Mouse (Mus musculus) gastrocnemius, postnatal 10 days (tissue): ENCODE results near the gene Dpysl5. TPM values are rescaled to one million over a fixed set of nuclear protein-coding genes. Genes with fewer than 3 reads are reported as not detected.
A peak's percentile ranks its signal among the peaks of the same experiment; 100 is the strongest.

Experiments used
- DNase-seq: peaks from one replicate; pipeline ENCODE4 v3.0.0; 2021; ENCODE audit warnings: mixed read lengths
- total RNA-seq, 2 experiments: library from RNA; stranded (reverse); gene quantifications; 2 replicates each; pipeline ENCODE4 v1.2.3; 2021

Dpysl5 gene
- total RNA-seq, 2 experiments from 2014 or later, result 2.7 to 3.2 TPM

GRCm38 (mm10) chr5:30709744-30710383 lies 1.5 kb upstream of the Dpysl5 start:
- DNase-seq, result peak; percentile 69

- no peak for DNase-seq
Observed at GRCm38 (mm10) chr5:30710486-30710885, 878 bp upstream of the Dpysl5 start.

- DNase-seq, result no peak
Observed at GRCm38 (mm10) chr5:30712002-30712390, 632 bp downstream of the Dpysl5 start.

GRCm38 (mm10) chr5:30712441-30713298 lies 1.3 kb downstream of the Dpysl5 start:
- peak; percentile 16 for DNase-seq

- DNase-seq, result no peak
Observed at GRCm38 (mm10) chr5:30713299-30713675, 1.9 kb downstream of the Dpysl5 start.

- DNase-seq, result no peak
Observed at GRCm38 (mm10) chr5:30713691-30714090, 2.3 kb downstream of the Dpysl5 start.

GRCm38 (mm10) chr5:30716311-30716710 lies 4.9 kb downstream of the Dpysl5 start:
- no peak for DNase-seq

GRCm38 (mm10) chr5:30717506-30717905 lies 6.1 kb downstream of the Dpysl5 start:
- no peak for DNase-seq

GRCm38 (mm10) chr5:30717991-30718703 lies 6.8 kb downstream of the Dpysl5 start:
- no peak for DNase-seq

- no peak for DNase-seq
Observed at GRCm38 (mm10) chr5:30721935-30722334, 10.6 kb downstream of the Dpysl5 start.

- no peak for DNase-seq
Observed at GRCm38 (mm10) chr5:30726151-30726693, 14.9 kb downstream of the Dpysl5 start.

- no peak for DNase-seq
Observed at GRCm38 (mm10) chr5:30732511-30732910, 21.1 kb downstream of the Dpysl5 start.

GRCm38 (mm10) chr5:30734666-30735065 lies 23.3 kb downstream of the Dpysl5 start:
- no peak for DNase-seq

- no peak for DNase-seq
Observed at GRCm38 (mm10) chr5:30738127-30738828, 26.9 kb downstream of the Dpysl5 start.

- no peak for DNase-seq
Observed at GRCm38 (mm10) chr5:30739595-30739994, 28.2 kb downstream of the Dpysl5 start.

GRCm38 (mm10) chr5:30749582-30750311 lies 38.4 kb downstream of the Dpysl5 start:
- no peak for DNase-seq

GRCm38 (mm10) chr5:30751071-30751470 lies 39.7 kb downstream of the Dpysl5 start:
- peak; percentile 37 for DNase-seq

- peak; percentile 70 for DNase-seq
Observed at GRCm38 (mm10) chr5:30753128-30753527, 41.8 kb downstream of the Dpysl5 start.

GRCm38 (mm10) chr5:30755215-30755614 lies 43.9 kb downstream of the Dpysl5 start:
- no peak for DNase-seq

- no peak for DNase-seq
Observed at GRCm38 (mm10) chr5:30762815-30763510, 51.6 kb downstream of the Dpysl5 start.

GRCm38 (mm10) chr5:30763511-30763830 lies 52.1 kb downstream of the Dpysl5 start:
- DNase-seq, result no peak
